In genomic region chr2:25488671-25489068, GRCm38 (mm10) we compare ENCODE assay signal across 35 mouse cellular contexts. TPM values are rescaled to one million over a fixed set of nuclear protein-coding genes. Genes with fewer than 3 reads are reported as not detected.
A peak's percentile ranks its signal among the peaks of the same experiment; 100 is the strongest.
DNase-seq lines count a peak whose midpoint lies in the region; ATAC-seq and TF ChIP-seq lines count a peak whose summit lies in the region.
"Had no signal": no experiment of that assay in that cellular context is flagged by ENCODE, and none has a peak within 500 bp of the region (broad histone marks: within the 10 kb centered on the region; RNA-seq: fewer than 3 reads in every experiment).

No protein-coding gene starts in this region.

- H3K27me3 ChIP-seq in liver, embryonic 12.5 days (replicated peaks): 0 out of 2 replicates have a peak, but pooled peaks cover 6% of the 10 kb centered on the region
- H3K27me3 ChIP-seq in hindbrain, postnatal 0 days (ENCODE audit: insufficient read depth, low read length): no peaks in the 10 kb centered on the region
- H3K27me3 ChIP-seq: embryonic facial prominence, embryonic 15.5 days; liver, embryonic 15.5 days; lung, embryonic 15.5 days had no signal

- no peak overlapping the region for H3K9ac ChIP-seq in liver, embryonic 12.5 days
- no peak overlapping the region for H3K9ac ChIP-seq in hindbrain, postnatal 0 days (replicated peaks; ENCODE audit: low read length)
- H3K9ac ChIP-seq: embryonic facial prominence, embryonic 15.5 days; heart, embryonic 12.5 days; liver, embryonic 15.5 days; lung, embryonic 15.5 days; midbrain, embryonic 13.5 days had no signal

- no peaks in the 10 kb centered on the region for H3K36me3 ChIP-seq in liver, embryonic 12.5 days
- H3K36me3 ChIP-seq in hindbrain, postnatal 0 days (ENCODE audit: insufficient read depth, low read length): no peaks in the 10 kb centered on the region
- H3K36me3 ChIP-seq: embryonic facial prominence, embryonic 15.5 days; heart, embryonic 12.5 days; hindbrain, embryonic 10.5 days; liver, embryonic 15.5 days; lung, embryonic 15.5 days; midbrain, embryonic 13.5 days had no signal

- peak; percentile 42 for DNase-seq in adrenal gland, postnatal 10 days
- no peak for DNase-seq in adrenal gland, postnatal 25 days
- DNase-seq in liver: no peak
- peak; percentile 64 to 75 for DNase-seq in cerebellum, postnatal 25 days
- no peak for DNase-seq in hindbrain, postnatal 0 days (ENCODE audit: low spot score)
- no peak for DNase-seq in B cell, adult 2 months
- DNase-seq: gastrocnemius, postnatal 14 days; heart, adult 11 months; heart, postnatal 10 days; kidney, postnatal 4 days; lung, postnatal 36 days had no signal

- 68% methylated on average over 7 of the region's 7 CpGs for WGBS in liver, embryonic 12.5 days (ENCODE audit: insufficient replicate concordance)
- 80% methylated on average over 7 of the region's 7 CpGs for WGBS in hindbrain, postnatal 0 days

- no peak overlapping the region for H3K4me3 ChIP-seq in liver, embryonic 12.5 days
- no peak overlapping the region for H3K4me3 ChIP-seq in hindbrain, postnatal 0 days (ENCODE audit: low read length)
- H3K4me3 ChIP-seq: embryonic facial prominence, embryonic 15.5 days; heart, embryonic 12.5 days; hindbrain, embryonic 10.5 days; liver, embryonic 15.5 days; lung, embryonic 15.5 days; midbrain, embryonic 13.5 days had no signal

- peaks cover 37% of the 10 kb centered on the region for H3K4me1 ChIP-seq in liver, embryonic 12.5 days
- no peaks in the 10 kb centered on the region for H3K4me1 ChIP-seq in hindbrain, postnatal 0 days (ENCODE audit: insufficient read depth, low read length)
- H3K4me1 ChIP-seq: embryonic facial prominence, embryonic 15.5 days; heart, embryonic 12.5 days; lung, embryonic 15.5 days; midbrain, embryonic 13.5 days had no signal

- no peak overlapping the region for H3K27ac ChIP-seq in liver, embryonic 12.5 days
- no peak overlapping the region for H3K27ac ChIP-seq in hindbrain, postnatal 0 days
- H3K27ac ChIP-seq: embryonic facial prominence, embryonic 15.5 days; hindbrain, embryonic 10.5 days; lung, embryonic 15.5 days; midbrain, embryonic 13.5 days had no signal

- 0 out of 2 replicates have a peak overlapping the region, but pooled peaks have one; percentile 15 for H3K4me2 ChIP-seq in liver, embryonic 12.5 days
- H3K4me2 ChIP-seq in hindbrain, postnatal 0 days (ENCODE audit: low read depth, low read length): no peak overlapping the region
- H3K4me2 ChIP-seq: embryonic facial prominence, embryonic 15.5 days; heart, embryonic 12.5 days; lung, embryonic 15.5 days; midbrain, embryonic 13.5 days had no signal

- no peak for TF ChIP-seq CTCF in hindbrain, postnatal 0 days (IDR thresholded peaks at IDR 0.05; ENCODE audit: low read depth)

- H3K9me3 ChIP-seq in liver, embryonic 12.5 days (replicated peaks): no peaks in the 10 kb centered on the region
- H3K9me3 ChIP-seq in hindbrain, postnatal 0 days (ENCODE audit: low read length): no peaks in the 10 kb centered on the region
- H3K9me3 ChIP-seq: embryonic facial prominence, embryonic 15.5 days; heart, embryonic 12.5 days; hindbrain, embryonic 10.5 days; liver, embryonic 15.5 days; lung, embryonic 15.5 days; megakaryocyte, embryonic 14.5 days; midbrain, embryonic 13.5 days had no signal

- no peak for ATAC-seq in liver, embryonic 12.5 days
- ATAC-seq in hindbrain, postnatal 0 days: no peak
- ATAC-seq: activated CD4-positive, CD25-positive, alpha-beta regulatory T cell, adult 4 months; forebrain, embryonic 14.5 days; hindbrain, embryonic 16.5 days; midbrain, embryonic 13.5 days had no signal

RNA-seq across cellular contexts. Expression of gene Lcn12, which starts 5.0 kb away (rescaled TPM):
- not detected for total RNA-seq in adrenal gland, postnatal 10 days (2021)
- total RNA-seq in adrenal gland, postnatal 25 days (2021): not detected in 2 replicates
- not detected in 2 replicates for polyA plus RNA-seq in liver, embryonic 12.5 days (2016; fragmentation: Nextera tagmentation; extraction: Ambion mirVana)
- not detected in 2 replicates for total RNA-seq in hindbrain, postnatal 0 days (2014; rRNA removed)
- polyA plus RNA-seq in hindbrain, postnatal 0 days (2015; fragmentation: Nextera tagmentation; extraction: Ambion mirVana): not detected in 2 replicates
- total RNA-seq: common myeloid progenitor, adult 5-6 weeks; gastrocnemius, postnatal 14 days; heart, postnatal 10 days; left cerebral cortex, adult 18-20 months; left cerebral cortex, postnatal 25 days; MEL; monocyte, adult 5-6 weeks had no signal
- polyA plus RNA-seq: activated CD4-positive, CD25-positive, alpha-beta regulatory T cell, adult 4 months; C2C12; embryonic facial prominence, embryonic 15.5 days; forebrain, embryonic 14.5 days; heart, embryonic 12.5 days; hindbrain, embryonic 10.5 days; hindbrain, embryonic 16.5 days; intestine, embryonic 16.5 days; kidney, embryonic 14.5 days; limb, embryonic 14.5 days; liver, embryonic 15.5 days; lung, embryonic 15.5 days; midbrain, embryonic 13.5 days; neural tube, embryonic 11.5 days; small intestine, adult 2 months; thymus, postnatal 0 days; urinary bladder, adult 2 months had no signal

RNA-seq across cellular contexts. Expression of gene Fbxw5, which starts 11.9 kb away (rescaled TPM):
- 10 to 100 TPM; 73.1 to 88.8 TPM for total RNA-seq in adrenal gland, postnatal 10 days (2021)
- total RNA-seq in adrenal gland, postnatal 25 days (2021): 99.9 and 103 TPM in 2 replicates
- 39.9 and 42.7 TPM in 2 replicates for polyA plus RNA-seq in liver, embryonic 12.5 days (2016; fragmentation: Nextera tagmentation; extraction: Ambion mirVana)
- total RNA-seq in hindbrain, postnatal 0 days (2014; rRNA removed): 140 and 175 TPM in 2 replicates
- polyA plus RNA-seq in hindbrain, postnatal 0 days (2015; fragmentation: Nextera tagmentation; extraction: Ambion mirVana): 93.4 and 102 TPM in 2 replicates

RNA-seq across cellular contexts. Expression of gene C8g, which starts 12.8 kb away (rescaled TPM):
- 10 to 100 TPM; 16.8 to 42.9 TPM for total RNA-seq in adrenal gland, postnatal 10 days (2021)
- 1.7 and 3.3 TPM in 2 replicates for total RNA-seq in adrenal gland, postnatal 25 days (2021)
- 17.4 and 18.8 TPM in 2 replicates for polyA plus RNA-seq in liver, embryonic 12.5 days (2016; fragmentation: Nextera tagmentation; extraction: Ambion mirVana)
- 0.58 and 0.68 TPM in 2 replicates for total RNA-seq in hindbrain, postnatal 0 days (2014; rRNA removed)
- 6.5 and 8.0 TPM in 2 replicates for polyA plus RNA-seq in hindbrain, postnatal 0 days (2015; fragmentation: Nextera tagmentation; extraction: Ambion mirVana)
- total RNA-seq: monocyte, adult 5-6 weeks had no signal

RNA-seq across cellular contexts. Expression of gene Ptgds, which starts 18.8 kb away (rescaled TPM):
- 1 to 10 TPM; 3.8 to 3.9 TPM for total RNA-seq in adrenal gland, postnatal 10 days (2021)
- 3.6 and 3.8 TPM in 2 replicates for total RNA-seq in adrenal gland, postnatal 25 days (2021)
- polyA plus RNA-seq in liver, embryonic 12.5 days (2016; fragmentation: Nextera tagmentation; extraction: Ambion mirVana): 0.20 and 0.22 TPM in 2 replicates
- 1,517 and 2,498 TPM in 2 replicates for total RNA-seq in hindbrain, postnatal 0 days (2014; rRNA removed)
- polyA plus RNA-seq in hindbrain, postnatal 0 days (2015; fragmentation: Nextera tagmentation; extraction: Ambion mirVana): 2,872 and 3,193 TPM in 2 replicates
- total RNA-seq: common myeloid progenitor, adult 5-6 weeks; MEL; monocyte, adult 5-6 weeks had no signal
- polyA plus RNA-seq: activated CD4-positive, CD25-positive, alpha-beta regulatory T cell, adult 4 months; C2C12; neural tube, embryonic 11.5 days had no signal

RNA-seq across cellular contexts. Expression of gene Paxx, which starts 27.8 kb away (rescaled TPM):
- total RNA-seq in adrenal gland, postnatal 10 days (2021): 10 to 100 TPM; 33.1 to 42.3 TPM
- total RNA-seq in adrenal gland, postnatal 25 days (2021): 32.6 and 41.0 TPM in 2 replicates
- 9.1 and 11.4 TPM in 2 replicates for polyA plus RNA-seq in liver, embryonic 12.5 days (2016; fragmentation: Nextera tagmentation; extraction: Ambion mirVana)
- 183 and 187 TPM in 2 replicates for total RNA-seq in hindbrain, postnatal 0 days (2014; rRNA removed)
- polyA plus RNA-seq in hindbrain, postnatal 0 days (2015; fragmentation: Nextera tagmentation; extraction: Ambion mirVana): 141 and 145 TPM in 2 replicates

Comparison
In these comparisons a context has a peak if more than half of its experiments do, and no peak if none do; other contexts are left out.
1. DNase-seq: peak in adrenal gland, postnatal 10 days (single experiment) and cerebellum, postnatal 25 days (2 of 2); none in adrenal gland, postnatal 25 days (single experiment), liver (single experiment), hindbrain, postnatal 0 days (single experiment) and B cell, adult 2 months (0 of 2).